Mouse (Mus musculus) granulocyte monocyte progenitor cell, adult 5-6 weeks (primary cell): ENCODE measurements around the gene Slc43a2. TPM values are rescaled to one million over a fixed set of nuclear protein-coding genes. Genes with fewer than 3 reads are reported as not detected.
"Not testable (repeated sequence)": the region's sequence is repeated elsewhere in the genome, so short reads cannot be mapped to it uniquely, and the experiment has no call there.

Experiments used
- ATAC-seq: replicated peaks from 2 replicates; pipeline ENCODE4 v1.8.0; 2016; ENCODE audit warnings: mild to moderate bottlenecking, moderate TSS enrichment, inconsistent platforms; ENCODE audit not compliant: poor library complexity, severe bottlenecking
- total RNA-seq, 2 experiments: library from RNA; stranded (forward) in 1 of 2; stranded (reverse) in 1 of 2; fragments of 200-712, 200-1000 nt in 1 of 2; fragments of >200 nt in 1 of 2; fragmentation: Nextera tagmentation in 1 of 2; gene quantifications; 2 replicates each; pipeline ENCODE4 v1.2.3; 2014 to 2017

Gene Slc43a2
- total RNA-seq, 2 experiments from 2014 or later, result 6.2 to 12.7 TPM

DNA sequence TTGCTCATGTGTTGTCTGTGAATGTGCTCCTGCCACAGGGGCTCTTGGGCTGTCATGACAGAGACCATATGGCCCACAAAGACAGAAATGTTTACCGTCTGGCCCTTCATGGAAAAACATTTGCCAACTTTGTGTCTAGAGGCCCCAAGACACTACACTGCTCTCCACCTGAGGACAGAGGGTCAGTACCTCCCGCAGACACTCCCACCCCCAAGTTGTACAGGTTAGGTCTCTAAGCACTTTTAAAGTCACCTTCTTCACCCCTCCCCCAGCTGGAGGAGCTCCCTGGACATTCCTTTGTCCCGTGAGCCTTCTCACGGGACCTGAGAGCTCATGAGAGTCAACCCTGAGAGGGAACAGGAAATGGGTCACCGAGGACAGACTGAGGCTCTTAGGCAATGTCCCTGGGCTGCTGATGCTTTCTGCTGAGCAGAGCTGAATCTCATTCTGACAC is 18.2 kb downstream of the Slc43a2 start:
- peak; percentile 94 for ATAC-seq

DNA sequence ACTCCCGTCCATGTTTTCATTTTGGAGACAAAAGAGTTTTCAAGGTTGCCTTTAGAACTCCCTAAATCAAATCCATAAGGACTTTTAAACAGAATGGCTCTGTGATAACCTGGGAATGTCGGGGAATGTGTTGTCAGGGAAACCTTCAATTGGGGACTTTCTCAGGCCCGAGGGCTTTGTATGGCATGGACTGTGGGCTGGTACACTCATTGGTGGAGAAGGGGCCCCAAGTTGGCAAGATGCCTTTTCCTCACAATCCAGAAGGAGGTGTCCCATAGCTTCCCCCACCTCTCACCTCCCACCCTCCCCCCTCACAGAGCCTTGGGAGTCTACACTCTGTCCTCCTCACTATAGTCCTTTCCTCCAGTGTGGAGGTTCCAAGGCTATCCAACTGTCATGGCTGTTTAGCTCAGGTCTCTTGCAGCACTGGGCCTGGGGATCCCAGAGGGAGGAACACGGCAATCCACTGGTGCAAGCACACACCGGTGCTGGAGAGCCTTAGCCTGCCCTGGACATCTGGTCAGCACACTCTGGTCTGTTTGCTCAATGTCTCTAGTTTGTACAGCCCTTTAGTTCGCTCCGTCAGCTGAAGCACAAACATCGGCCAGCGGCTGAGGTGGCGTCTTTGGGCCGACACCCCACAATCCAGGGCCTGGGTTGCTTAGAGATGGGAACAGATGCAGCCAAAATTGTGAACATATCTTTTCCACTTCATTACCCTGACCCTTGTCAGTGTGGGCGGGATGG is 18.9 kb downstream of the Slc43a2 start:
- no peak for ATAC-seq

DNA sequence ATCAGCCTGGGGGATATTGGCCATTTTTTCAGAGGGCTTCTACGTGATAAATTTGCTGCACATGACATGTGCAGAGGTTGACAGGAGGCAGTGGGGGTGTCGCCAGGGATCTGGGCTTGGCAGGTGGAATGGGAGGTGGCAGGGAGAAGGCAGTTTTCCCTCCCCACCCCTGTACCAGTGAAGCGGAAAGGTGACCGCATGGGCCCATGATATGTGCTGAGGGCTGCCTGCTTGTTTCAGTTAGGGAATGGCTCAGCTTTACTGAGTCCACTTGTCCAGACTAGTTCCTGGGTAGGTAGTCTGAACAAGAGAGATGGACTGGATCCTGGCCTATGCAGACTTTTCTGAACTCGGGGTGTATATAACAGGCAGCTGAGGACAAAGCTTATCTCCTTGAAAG is 19.8 kb downstream of the Slc43a2 start:
- no peak for ATAC-seq

DNA sequence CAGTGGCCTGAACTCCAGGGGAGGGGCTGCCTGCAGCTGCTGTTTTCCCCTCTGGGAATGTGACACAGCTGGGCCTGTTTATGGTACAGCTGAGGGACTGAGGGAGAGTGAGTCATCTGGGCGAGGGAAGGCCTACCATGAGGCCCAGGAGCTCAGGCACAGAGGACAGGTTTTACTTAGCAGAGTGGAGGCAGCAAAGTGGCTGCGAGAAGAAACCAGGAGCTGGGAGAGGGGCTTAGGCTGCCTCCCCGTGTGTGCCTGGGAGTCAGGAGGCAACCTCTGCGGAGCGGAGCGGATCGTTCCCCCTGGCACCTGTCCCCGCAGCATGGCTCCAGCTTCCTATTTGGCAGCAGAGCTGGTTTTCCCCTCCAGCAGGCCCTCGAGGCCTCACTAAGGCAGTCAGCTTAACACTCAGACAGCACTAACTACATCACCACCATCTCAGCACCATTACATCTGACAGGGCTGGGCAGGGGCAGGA is 20.5 kb downstream of the Slc43a2 start:
- no peak for ATAC-seq

DNA sequence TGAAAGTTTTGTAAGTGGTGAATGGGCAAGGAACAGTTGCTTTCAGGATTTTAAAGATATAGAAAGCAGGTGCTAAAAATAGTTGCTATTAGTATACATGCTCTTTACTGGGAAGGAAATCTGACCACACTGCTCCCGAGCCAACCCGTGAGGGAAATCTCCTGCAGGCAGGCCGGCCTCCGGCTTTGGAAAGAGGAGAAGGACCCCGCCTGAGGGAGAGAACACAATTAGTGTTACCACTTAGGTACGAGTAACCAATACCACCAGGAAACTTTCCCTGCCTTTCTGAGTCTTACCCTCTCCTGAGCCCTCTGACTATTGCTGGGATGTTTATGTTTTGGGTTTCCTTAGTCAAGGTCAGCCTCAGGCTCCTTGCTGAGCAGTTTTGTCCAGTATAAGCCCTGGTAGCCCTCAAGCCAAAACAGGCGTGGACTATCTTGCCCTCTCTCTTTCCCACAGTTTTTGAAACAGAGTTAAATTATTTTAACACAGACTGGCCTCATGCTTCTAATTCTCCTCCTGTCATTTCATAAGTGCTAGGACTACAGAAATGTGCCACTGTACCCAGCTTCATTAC is 21.5 kb downstream of the Slc43a2 start:
- ATAC-seq, result no peak

DNA sequence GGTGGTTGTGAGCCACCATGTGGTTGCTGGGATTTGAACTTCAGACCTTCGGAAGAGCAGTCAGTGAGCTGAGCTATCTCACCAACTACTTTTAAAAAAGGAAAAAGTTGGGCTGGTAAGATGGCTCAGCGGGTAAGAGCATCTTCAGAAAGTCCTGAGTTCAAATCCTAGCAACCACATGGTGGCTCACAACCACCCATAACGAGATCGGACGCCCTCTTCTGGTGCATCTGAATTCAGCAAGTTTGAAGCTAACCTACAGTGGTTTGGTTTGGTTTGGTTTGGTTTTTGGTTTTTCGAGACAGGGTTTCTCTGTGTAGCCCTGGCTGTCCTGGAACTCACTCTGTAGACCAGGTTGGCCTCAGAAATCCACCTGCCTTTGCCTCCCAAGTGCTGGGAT is 24.5 kb downstream of the Slc43a2 start:
- ATAC-seq, result not testable (repeated sequence)

DNA sequence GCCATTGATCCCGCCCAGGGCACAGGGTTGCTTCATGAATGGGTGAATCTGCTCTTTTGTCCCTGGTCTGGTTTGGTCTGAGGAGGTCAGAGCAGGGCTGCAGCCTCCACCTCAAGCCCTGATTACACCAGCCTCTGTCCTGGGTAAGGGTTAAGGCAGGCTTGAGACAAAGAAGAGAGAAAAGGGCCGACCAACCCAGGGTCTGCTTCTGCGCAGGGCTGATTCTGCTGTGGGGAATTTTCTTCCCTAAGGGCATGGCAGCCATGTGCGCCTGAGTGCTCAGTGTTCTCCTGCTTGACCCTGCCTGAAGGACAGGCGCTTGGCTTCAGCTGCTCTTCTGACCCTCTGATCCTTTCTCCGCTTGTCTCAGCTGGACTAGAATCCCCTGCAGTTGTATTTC is 25.6 kb downstream of the Slc43a2 start:
- no peak for ATAC-seq

DNA sequence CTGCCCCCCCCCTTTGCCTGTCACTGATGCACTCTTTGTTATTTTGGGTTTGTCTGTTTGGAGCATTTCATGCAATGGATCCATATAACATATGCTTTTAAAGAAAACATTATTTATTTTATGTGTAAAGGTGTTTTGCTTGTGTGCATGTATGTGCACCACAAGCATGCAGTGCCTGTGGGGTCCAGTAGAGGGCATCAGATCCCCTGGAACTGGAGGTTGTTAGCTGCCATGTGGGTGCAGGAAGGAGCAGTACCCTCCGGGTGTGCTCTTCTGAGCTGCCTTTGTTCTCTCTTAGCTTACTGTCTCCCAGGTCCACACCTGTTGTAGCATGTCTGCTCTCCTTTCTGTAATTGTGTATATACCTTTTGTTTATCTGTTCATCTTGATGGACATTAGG is 26.6 kb downstream of the Slc43a2 start:
- no peak for ATAC-seq

DNA sequence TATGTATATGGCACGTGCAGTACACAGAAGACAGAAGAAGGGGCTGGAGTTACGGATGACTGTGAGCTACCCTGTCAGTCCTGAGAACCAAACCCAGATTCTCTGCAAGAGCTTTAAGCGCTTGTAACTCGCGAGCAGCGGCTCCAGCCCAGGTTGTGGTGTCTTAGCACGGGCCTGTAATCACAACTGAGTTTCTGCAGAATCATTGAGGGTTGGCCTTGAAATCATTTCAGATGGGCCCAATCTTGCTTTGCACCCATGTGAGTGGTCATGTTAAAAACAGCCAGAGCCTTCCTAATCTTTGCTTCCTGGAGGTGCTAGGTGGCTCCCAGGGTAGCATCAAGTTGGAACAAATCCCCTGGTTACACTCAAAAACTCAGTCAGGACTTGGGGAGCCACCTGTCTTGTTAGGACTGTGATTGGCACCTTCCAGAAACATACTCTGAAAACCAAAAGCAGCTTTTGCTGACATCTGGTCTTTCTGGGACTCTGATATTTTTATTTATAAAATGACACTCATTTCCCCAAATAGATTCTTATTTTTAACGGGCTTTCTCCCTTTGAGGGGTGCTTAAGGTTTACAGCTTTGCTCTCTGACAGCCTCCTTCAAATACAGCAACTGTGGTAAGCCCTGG is 28.5 kb downstream of the Slc43a2 start:
- ATAC-seq, result no peak

DNA sequence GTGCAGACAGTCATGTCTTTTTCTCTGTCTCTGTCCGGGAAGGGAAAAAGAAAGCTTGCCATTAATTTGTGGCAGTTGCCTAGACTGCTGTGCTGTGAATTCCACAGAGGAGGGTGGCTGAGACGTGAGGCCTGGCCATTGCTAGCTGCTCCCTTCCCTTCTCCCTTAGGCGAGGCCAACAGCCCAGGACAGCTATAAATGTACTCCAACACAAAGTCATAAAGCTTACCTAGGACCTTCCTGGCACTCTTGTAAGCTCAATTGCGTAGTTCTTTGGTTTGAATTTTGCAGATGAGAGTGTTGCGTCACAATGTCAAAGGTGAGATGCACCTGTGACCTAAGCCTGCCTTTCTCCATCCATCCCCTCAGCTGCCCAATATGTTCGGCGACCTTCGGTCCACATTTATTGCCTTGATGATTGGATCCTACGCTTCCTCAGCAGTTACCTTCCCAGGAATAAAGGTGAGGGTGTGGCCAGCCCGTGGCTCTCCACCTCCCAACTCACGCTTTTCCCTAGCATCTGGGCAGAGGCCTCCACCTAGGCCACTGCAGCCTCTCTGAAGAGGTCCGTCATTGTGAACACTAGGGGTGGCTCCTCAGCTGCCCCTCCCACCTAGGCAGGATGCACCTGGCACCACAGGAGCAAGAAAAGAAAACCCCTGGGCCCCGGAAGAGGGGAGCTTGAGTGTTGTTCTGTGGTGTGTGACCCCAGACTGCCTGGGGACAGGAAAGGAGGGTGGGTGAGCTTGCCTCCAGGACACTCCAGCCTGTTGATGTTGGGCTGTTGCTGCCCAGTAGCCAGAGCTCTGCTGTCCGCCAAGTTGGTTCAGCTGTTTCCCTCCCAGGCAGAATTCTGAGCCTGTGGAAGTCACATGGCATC is 29.3 kb downstream of the Slc43a2 start:
- peak; percentile 36 for ATAC-seq

DNA sequence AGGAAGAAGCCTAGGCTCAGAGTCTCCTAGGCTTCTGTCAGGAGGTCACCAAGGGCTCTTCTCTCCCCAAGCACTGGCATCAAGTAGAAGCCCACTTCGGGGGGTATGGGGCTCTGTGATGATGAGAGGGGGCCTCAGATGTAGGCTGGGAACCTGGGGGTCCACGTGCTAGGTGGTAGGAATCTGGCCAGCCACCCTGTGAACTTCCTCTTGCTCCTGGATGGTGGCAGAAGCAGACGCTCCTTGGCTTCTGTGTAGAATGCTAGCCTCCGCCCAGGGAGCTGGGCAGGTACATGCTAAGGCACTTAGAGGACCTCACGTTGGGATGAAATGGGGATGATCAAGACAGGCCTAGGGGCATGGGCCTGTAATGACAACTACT is 29.9 kb downstream of the Slc43a2 start:
- ATAC-seq, result no peak

DNA sequence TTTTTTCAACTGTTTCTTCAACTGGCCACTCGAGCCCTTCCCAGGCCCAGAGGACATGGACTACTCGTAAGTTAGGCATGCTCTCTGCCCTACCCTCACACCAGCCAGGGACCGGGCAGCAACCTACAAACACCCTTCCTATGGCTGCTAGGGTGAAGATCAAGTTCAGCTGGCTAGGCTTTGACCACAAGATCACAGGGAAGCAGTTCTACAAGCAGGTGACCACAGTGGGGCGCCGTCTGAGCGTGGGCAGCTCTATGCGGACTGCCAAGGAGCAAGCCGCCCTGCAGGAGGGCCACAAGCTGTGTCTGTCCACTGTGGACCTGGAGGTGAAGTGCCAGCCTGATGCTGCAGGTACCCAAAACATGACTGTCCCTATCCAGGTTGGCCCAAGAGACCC is 31.3 kb downstream of the Slc43a2 start:
- no peak for ATAC-seq

DNA sequence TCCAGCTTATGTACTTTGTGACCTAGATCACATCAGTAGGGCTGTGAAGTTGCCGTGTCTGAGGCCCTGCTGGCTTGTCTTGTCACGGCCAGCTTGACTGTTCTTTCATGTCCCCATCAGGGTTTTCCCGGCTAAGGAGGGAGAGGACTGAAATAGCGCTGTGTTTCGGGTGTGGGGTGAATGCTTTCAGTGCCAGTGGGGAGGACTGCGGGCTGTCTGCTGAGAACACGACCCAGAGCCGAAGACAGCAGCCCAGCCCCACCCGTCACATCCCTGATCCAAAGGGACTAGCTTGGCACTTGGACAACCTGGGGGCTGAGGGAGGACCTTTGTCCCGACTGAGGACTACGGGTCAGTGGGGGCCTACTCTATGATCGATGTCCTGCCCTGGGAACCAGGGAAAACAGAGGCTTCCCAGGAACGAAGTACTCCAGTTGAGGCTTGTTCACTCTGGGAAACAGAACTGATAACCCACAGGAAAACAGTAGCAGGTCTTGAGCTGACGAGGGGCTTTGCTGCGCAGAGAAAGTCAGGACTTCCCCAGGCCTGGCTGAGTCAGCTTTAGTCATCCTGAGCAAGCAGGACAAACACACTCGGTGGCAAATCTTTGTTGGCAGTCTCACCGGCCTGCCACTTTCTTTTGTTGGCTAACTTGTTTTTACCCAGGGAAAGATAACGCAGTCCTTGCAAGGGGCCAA is 32.5 kb downstream of the Slc43a2 start:
- no peak for ATAC-seq

DNA sequence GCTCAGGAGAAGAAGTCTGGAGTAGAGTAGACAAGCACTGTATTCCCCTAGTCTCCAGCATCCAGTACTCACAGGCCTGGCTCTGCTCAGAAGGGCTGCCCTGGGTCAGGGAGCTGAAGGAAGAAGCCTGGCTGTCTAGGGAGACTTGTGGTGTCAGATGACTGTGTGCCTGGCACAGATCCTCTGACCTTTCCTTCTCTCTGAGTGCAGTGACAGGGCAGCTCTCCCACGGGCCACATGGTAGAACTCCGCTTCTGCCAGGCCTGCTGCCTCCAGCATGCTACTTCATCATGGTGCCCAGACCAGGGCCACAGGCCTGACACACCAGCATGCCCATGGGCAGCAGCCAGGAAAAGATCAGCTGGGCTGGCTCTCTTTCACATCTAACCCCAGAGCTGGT is 34.4 kb downstream of the Slc43a2 start:
- ATAC-seq, result no peak

DNA sequence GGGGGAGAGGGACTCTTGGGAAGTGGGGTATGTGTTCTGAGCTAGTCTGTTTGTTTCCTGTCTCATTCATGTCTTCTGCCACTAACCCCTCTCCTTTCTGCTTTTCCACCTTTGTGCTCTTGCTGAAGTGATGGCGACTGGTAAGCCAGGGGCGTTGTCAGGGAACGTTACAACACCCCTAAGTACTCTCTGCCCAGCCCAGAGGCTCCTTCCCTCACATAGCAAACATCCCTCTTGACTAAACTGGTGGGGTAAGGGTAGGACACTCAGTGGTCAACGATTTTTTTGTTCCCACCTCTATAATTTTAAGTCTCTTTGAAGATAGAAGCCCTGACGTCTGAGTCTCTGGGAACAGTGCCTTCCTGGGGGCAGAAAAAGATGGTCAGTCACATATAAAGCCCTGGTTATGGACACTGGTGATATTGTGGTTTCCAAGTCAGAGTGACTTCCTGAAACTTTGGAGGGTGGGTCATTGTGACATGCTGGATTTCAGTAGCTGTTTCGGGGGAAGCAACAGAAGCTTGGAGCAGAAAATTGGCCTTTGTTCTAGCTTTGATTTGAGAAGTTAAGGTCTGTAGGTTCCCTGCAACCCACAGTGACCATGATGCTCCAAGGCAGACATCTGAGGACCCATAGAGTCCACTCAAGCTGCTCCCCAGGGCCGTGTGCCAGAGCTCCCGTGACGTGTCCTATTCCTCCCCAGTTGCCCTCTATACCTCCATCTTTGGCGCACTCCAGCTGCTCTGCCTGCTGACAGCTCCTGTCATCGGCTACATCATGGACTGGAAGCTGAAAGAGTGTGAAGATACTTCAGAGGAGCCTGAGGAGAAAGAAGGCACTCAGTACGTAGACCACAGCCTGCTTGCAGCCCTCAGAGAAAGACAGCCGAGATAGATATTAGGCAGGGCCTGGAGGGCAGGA is 35.0 kb downstream of the Slc43a2 start:
- ATAC-seq, result peak; percentile 40

DNA sequence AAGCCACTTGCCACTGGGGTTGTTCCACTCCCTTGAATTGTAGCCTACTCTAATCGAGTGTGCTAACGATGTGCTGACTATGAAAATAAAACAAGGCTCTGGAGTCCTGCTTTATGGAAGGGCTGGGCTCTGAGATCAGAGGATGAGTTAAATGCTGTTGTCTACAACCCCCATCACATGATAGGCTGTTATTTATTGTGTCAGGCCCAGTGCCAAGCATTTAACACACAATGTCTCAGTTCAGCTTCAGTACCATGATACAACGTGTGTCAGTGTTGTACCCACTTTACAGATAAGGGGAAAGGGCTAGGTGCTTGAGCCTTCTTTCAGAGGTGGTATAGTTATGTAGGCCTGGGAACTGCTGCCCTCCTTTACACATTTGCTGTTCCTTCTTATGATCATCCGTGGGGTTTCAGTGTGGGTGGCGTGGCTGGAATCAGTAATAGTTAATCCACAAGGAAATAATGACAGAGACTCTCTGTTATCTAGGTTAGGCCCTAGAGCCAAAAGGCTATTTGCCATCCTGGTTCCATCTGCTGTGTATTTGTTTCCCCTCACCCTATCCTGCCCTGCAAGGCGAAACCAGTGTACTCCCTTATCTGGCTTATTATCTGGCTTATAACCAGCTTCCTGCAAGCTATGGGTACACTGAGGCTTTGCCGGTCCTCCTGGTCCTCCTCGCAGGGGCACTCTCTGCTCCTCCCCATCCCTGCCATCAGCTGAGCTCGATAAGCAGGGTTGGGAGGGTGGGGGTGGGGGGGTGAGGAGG is 36.0 kb downstream of the Slc43a2 start:
- no peak for ATAC-seq

DNA sequence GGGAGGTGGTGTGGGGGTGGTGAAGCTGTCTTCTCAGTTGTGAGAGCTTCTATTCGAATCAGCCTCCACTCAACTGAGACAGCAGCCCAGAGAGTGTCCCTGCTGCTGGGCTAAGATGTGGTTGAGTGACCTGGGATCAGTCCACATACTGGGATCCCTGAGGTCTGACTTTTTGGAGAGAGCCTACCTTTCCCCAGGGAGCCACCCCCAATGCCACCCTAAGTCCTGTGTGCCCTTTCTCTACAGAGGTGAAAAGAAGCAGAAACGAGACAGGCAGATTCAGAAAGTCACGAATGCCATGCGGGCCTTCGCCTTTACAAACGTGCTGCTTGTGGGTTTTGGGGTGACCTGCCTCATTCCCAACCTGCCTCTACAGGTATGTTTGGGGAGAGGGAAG is 36.6 kb downstream of the Slc43a2 start:
- ATAC-seq, result no peak

DNA sequence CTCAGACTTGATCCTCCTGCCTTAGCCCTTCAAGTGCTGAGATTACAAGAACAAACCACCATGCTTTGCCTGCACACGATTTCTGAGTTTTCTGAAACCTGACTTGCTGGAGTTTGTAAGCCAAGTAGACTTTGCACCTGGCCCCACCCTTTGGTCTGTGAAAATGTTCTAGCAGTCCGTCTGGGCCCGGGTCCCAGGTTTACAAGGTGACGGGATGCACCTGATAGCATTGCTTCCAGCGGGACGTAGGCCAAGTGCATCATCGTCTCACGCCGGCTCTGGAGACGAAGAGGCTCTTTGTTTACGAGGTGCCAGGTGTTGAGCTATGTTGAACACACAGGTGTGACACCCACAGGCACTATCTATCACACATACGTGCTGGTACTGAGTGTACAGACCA is 37.5 kb downstream of the Slc43a2 start:
- no peak for ATAC-seq
